Mouse (Mus musculus): ENCODE results near the gene Zfp853.

The Zfp853 gene

DNA sequence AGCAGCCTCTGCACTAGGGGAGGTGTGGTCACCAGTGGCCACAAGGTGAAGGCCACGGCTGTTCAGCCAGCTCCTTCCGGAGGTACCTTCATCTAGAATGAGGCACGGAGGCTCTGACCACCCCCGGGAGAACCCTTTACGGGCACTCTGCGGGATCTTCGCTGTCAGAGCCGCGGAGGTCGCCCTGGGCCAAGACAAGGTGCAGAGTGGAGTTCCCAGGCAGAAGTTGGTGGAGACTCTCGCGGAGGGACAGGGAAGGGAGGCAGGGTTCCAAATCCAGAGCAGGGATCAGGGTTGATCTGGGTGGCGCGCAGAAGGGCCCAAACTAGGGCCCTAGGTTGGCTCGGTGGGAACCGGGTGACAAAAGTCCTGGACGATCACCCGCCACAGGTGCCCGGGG lies 544 bp downstream of the Zfp853 start:
- DNase-seq (ENCODE audit: low spot score), result no peak

DNA sequence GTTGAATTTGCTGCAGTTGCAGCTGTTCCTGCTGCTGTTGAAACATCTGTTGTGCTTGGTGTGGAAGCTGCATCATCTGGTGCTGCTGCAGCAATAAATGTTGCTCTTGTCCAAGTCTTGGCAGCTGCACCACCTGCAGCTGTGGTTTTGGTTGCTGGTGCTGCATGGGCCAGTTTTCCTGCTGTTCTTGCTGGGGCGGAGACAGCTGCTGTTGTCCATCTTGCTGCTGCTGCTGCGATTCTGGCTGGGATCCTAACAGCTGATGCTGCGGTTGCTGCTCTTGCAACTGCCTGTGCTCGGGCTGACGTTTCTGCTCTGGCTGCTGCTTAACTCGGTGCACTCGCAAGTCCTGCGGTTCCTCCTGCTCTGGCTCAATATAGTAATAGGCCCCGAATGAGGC lies 4.1 kb downstream of the Zfp853 start:
- no peak for DNase-seq (ENCODE audit: low spot score)

DNA sequence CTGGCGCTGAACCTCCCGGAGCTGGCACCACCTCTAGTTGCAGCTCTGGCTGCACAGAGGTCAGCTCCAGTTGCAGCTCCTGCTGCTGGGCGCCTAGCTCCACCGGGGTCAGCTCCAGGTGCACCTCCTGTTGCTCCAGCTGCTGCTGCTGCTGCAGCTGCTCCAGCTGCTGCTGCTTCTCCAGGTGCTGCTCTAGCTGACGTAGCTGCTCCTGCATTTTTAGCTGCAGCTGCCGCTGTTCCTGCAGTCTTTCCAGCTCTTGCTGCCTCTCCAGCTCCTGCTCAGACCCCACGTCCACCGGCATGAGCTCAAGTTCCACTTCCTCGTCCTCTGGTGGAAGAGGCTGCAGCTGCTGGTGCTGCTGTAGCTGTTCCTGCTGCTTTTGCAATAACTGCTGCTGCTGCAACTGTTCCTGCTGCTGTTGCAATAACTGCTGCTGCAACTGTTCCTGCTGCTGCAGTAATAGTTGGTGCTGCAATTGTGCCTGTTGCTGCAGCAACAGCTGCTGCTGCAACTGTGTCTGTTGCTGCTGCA lies 5.0 kb downstream of the Zfp853 start:
- no peak for DNase-seq (ENCODE audit: low spot score)

DNA sequence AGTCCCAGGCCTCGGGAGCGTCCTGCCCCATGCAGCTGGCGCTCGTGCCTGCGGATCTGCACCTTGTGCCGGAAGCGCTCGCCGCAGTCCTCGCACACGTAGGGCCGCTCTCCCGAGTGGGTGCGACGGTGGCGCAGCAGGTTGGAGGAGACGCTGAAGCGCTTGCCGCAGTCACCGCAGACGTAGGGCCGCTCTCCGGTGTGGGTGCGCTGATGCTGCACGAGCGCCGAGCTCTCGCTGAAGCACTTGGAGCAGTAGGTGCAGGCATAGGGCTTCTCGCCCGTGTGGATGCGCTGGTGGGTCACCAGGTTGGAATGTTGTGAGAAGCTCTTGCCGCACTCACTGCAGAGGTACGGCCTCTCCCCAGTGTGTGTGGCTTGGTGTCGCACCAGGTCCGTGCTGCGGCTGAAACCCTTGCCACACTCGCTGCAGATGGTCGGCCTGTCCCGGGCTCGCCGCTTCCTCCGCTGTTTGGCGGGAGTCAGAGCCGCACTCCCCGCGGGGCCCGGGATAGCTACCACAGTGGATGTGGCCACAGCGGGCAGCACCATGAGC lies 5.6 kb downstream of the Zfp853 start:
- DNase-seq (ENCODE audit: low spot score), result no peak

DNA sequence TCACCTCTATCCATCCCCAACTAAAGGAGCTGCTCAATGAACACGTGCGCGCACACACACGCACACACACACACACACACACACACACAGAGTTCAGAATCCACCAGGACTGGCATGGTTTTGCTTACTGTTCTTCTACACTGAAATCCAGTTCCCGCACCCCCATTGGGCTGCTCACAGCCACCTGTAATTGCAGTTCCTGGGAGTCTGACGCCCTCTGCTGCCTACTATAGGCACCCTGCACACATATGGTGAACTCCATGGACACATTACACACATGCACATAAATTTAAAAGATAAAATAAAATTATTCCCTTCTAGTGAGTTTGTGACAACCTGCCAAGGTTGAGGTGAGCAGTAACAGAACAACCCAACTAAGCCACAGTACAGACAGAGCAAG lies 8.7 kb downstream of the Zfp853 start:
- no peak for DNase-seq (ENCODE audit: low spot score)

DNA sequence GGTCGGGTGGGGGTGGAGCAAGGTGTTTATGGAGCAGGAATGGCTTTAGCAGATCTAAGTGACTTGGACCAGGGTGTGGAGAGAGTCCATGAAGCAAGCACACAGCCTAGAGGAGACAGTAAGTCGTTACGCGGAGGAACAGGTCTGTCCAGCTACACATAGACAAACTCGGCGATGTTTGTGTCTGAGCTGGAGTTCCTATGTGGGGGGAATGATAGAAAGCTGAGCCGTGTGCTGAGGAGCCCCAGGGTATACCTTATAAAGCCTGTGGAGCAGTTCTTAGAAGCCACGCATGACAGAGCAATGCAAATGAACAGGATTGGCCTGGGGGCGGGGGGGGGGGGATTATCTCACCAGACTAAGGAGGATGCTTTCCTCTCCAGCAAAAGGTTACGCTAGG lies 14.2 kb downstream of the Zfp853 start:
- no peak for DNase-seq (ENCODE audit: low spot score)

DNA sequence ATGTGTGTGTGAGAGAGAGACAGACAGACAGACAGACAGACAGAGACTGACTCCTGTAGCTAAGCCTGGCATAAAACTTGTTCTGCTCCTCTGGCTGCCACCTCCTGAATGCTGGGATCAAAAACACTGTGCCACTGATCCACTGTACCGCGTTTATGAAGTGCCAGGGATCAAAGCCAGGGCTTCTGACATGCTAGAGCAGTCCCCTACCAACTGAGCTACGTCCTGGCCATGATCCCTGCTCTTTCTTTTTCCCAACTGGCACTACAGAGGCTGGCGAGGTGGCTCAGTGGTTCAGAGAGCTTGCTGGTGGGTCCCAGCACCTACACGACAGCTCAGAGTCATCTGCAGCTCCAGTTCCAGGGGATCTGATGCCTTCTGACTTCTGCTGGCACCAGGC lies 17.7 kb downstream of the Zfp853 start:
- DNase-seq (ENCODE audit: low spot score), result no peak

DNA sequence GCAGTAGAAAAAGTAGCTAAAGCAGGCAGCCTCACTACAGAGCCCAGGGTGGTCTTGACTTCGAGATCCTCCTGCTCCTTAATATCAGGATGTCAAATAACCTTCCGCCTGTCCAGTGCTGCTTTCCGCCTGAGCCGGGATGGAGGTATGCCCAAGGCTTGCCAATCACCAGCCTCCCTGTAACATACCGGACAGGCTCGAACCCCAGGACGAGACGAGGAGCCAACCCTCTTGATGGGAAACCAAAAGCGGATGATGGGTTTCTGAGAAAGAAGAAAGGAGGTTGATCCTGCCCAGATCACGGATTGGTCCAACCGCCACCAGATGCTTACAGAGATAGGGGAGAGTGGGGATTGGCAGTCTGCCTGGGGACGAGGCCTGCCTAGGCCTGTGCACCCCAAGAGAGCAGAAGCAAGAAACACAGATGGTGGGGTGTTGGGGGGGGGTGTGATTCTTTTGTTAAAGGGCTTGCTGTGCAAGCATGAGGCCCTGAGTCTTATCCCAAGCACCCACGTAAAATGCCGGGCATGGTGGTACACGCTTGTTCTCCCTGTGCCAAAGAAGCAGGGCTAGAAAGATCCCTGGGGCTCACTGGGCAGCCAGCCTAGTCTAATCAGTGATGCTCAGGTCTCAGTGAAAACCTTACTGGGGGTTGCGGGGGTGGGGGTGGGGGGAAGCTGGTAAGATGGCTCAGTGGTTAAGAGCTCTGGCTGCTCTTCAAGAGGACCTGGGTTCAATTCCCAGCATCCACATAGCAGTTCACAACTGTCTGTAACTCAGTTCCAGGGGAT lies 20.7 kb downstream of the Zfp853 start:
- DNase-seq (ENCODE audit: low spot score), result no peak

DNA sequence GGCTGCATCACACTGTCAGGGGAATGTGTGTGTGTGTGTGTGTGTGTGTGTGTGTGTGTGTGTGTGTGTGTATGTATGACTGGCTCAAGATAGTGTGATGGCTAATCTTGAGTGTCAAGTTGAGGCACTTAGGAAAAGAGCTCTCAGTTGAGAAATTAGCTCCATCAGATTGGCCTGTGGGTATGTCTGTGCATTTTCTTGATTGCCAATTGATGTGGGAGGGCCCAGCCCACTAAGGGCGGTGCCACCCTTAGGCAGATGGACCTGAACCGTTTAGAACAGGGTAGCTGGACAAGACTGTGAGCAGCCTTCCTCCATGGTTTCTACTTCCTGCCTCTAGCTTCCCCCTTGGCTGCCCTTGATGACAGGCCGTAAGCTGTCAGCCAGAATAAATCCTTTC lies 21.3 kb downstream of the Zfp853 start:
- DNase-seq (ENCODE audit: low spot score), result no peak

DNA sequence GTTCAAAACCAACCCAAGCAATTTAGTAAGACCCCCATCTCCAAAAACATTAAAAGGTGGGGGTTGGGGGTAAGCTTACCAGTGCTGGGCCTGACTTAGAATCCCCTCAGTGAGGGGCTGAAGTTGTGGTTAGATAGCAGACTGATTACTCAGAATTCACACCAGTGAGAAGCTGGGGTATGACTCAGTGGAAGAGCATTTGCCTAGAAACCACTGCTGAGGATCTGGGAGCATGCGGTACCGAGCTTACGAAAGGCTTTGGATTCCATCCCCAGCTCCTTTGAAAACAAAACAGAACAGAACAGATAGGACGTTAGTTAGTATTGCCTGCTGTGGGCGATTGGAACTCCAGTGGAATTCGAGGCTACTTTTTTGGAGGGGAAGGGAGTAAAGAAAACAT lies 21.8 kb downstream of the Zfp853 start:
- DNase-seq (ENCODE audit: low spot score), result no peak

DNA sequence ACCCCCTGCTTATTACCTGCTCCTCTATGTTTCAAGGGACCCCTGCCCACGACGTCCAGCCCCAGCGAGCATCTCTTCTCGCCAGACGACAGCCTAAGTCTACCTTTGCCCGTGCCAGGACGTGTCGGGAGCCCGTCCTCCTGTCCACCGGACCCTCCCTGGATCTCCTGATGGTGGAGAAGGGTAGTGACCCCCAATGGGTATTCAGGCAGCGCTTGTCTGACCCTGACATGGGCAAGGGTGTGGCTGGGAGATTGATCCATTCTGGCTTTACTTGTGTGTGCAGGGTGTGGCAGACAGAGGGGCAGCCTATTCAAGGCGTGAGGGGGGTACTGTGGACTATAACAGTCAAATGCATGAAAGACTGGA lies 23.3 kb downstream of the Zfp853 start:
- DNase-seq (ENCODE audit: low spot score), result no peak

DNA sequence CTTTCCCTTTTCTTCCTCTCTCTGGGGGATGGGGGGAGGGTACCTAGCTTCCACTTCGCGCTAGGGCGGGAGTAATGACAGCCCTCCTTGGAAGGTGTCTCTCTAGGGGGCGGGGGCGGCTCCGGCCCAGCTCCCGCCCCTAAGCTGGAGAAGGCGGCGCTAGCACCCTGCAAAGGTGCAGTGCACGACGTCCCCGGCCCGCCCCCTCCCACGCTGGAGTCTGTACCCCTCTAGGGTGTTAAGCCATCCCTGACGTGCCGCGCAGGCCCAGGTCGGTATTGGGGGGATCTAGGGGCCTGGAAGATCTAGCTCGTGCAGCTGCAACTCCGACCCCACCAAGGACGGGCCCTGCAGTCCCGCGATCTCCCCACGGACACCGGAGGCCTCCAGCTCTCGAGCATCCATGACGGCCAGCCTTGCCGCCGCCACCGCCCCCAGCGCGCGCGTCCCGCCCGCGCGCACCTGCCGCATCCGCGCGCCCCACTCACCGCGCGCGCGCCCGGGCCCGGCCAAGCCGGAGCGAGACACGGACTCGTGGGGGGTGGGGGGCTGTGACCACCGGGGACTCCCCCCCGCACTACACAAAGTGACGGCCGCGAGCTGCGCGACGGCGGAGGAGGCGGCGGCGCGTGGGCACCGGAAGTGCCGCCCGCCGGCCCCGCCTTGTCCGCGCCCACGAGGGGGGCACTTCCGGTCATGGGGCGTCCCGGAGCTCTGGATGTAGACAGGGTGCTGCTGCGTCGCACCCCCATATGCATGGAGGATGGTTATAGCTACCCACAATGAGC lies 23.9 kb downstream of the Zfp853 start, which contains the start of gene Zfp316:
Gene Zfp316, minus strand, starts transcription at position 660 of the 788 bp plus-strand sequence.
- peak; percentile 60 for DNase-seq (ENCODE audit: low spot score)

DNA sequence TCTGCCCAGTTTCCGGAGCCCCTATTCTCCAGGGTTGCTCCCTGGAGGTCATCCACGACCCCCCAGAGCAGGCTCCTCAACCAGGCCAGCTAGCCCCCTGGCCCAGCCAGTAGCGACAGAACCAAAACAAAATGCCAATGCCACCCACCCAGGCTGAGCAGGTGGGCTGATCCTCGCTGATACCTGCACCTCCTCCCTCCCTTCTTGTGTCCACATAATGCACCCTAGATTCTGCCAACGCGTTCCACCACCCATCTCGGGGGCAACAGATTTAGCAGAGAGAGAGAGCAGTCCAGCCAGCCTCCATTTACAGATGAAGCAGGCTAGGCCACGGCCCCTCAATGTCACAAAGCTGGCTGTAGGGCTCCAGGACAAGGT lies 24.4 kb downstream of the Zfp853 start:
- no peak for DNase-seq (ENCODE audit: low spot score)

DNA sequence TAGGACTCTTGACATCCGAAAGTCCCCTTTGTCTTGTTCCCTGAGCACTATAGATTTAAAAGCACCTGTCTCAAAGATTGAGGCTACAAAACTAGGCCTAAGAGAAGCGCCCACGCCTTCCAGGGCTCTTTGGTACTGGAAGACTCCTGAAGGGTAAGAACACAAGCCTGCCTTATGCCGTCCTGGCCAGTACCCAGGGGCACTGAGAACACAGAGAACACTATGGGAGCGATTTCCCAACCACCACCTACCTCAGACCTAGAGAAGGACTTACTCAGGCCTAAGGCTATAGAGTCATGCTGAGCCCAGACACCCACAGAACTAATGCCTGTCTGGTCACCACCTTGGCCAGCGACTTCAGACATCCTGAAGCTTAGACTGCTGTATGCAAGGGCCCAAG lies 26.6 kb downstream of the Zfp853 start:
- DNase-seq (ENCODE audit: low spot score), result no peak

DNA sequence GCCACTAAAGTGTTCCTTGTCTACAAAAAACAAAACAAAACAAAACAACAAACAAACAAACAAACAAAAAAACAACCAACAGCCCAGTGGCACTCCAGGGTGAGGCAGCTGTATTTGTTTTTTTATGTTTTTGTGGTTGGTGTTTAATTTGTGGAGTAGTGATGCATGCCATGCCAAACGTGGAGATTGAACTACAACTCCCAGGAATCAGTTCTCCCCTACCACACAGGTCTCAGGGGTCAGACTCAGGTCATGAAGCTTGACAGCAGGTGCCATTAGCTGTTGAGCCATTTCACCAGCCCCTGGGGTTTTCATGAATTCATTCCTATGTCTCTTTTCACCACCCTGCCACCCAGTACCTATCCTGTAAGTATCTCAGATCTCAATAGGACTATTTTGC lies 28.0 kb downstream of the Zfp853 start:
- DNase-seq (ENCODE audit: low spot score), result no peak

DNA sequence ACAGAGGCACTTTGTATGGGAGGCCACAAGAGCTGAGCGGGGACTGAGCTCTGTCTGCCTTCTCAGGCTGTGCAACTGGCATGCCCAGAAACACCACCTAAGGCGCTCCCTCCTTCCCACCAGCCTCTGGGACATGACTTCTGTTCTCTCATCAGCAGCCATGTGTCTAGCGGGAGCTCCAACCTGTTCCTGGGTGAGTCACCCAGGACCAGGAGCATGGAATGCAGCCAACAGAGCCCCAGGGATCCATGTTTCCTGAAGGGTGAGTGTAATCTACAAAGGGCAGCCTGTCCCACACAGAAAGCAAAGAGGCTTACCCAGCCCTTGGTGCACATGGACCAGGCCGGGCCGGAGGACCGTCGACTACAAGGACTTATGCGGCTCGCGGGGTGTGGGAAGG lies 28.7 kb downstream of the Zfp853 start:
- DNase-seq (ENCODE audit: low spot score), result no peak

DNA sequence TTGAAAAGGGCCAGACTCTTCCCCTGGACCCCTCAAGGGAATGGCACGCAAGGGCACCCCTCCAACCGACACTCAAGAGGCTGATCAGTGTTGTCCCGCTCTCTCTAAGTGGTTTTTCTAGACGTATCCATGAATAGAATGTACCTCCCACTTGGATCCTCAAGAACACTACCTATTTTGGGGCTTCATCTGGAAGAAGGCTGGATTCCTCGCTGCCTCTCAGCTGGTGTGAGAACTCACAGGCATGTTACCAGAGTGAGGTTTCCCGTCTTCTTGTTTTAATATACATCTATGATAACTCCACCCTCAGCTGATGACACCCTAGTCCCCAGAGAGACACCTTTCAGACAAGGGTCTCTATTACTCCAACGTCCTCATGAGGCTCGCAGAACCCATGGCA lies 31.8 kb downstream of the Zfp853 start:
- DNase-seq (ENCODE audit: low spot score), result no peak

DNA sequence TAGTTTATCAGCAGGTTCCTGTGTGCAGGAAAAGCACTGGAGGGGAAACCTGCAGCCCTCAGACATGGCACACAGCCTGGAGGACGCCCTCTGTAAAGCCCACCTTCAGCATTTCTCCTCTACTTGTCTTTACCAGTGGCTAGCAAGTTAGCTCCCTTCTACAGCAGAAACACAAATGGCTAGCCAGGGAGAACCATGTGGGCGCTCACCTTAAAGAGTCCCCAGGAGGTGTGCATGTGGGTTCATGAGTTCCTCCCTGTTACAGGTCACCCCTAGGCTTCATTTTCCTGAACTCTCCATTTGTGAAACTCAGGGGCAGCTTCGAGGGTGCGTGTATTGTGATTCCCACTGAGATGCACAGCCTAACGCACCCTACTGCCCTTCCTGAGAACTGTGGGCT lies 37.6 kb downstream of the Zfp853 start:
- DNase-seq (ENCODE audit: low spot score), result no peak

DNA sequence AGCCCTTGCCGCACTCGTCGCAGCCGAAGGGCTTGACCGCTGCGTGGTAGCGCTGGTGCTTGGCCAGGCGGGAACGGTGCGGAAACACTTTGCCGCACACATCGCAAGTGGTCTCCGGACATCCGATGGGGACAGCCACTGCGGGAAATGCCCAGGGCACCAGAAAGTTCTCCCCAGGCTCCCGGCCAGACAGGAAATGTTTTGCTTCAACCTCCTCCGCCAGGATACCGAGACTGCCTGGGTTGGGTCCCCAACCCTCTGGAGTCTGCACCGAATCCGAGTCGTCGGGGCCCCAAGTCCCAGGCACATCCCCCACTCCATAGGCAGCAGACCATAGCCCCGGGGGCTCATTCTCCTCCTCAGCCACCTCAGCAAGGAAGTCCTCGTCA lies 38.3 kb downstream of the Zfp853 start:
- no peak for DNase-seq (ENCODE audit: low spot score)

DNA sequence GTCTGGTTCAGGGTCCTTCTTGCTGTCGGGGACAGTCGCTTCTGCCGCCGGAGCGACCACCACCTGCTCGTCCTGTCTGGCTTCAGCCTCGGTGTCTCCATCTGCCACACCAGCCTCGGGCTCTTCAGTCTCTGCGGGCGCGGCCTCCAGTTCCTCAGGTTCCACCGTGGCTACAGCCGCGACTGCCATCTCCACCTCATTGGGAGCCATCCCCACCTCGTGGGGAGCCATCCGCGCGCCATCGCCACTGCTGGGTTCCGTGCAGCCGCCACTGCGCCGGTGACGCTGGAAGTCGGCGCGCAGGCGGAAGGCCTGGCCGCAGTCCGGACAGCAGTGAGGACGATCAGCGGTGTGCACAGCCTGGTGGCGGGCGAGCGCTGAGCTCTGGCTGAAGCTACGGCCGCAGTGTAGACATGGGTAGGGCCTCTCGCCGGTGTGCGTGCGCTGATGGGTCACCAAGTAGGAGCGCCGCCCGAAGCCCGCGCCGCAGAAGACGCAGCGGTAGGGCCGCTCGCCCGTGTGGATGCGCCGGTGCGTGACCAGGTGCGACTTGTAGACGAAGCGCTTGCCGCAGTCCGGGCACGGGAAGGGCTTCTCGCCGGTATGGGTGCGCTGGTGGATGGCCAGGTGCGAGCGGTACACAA lies 38.8 kb downstream of the Zfp853 start:
- no peak for DNase-seq (ENCODE audit: low spot score)

DNA sequence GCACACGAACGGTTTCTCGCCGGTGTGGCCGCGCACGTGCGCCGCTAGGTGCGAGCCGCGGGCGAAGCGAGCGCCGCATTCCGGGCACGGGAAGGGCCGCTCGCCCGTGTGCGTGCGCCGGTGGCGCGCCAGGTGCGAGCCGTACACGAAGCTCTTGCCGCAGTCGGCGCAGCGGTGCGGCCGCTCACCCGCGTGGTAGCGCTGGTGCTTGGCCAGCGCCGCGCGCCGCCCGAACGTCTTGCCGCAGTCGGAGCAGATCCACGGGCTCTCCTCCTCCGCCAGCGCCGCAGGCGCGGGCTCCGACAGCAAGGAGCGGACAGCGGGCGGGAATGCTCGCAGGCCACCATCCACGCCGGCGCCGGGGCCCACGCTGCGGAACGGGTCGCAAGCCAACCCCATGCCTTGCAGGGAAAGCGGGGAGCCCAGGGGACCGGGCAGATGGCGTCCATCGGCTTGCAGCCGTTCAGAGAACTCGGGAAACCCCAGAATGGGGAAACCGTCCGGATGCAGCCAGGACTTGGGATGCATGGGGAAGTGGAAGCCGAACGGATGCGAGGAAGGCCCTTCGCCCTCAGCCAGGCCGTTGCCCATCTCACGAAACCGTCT lies 39.4 kb downstream of the Zfp853 start:
- no peak for DNase-seq (ENCODE audit: low spot score)

DNA sequence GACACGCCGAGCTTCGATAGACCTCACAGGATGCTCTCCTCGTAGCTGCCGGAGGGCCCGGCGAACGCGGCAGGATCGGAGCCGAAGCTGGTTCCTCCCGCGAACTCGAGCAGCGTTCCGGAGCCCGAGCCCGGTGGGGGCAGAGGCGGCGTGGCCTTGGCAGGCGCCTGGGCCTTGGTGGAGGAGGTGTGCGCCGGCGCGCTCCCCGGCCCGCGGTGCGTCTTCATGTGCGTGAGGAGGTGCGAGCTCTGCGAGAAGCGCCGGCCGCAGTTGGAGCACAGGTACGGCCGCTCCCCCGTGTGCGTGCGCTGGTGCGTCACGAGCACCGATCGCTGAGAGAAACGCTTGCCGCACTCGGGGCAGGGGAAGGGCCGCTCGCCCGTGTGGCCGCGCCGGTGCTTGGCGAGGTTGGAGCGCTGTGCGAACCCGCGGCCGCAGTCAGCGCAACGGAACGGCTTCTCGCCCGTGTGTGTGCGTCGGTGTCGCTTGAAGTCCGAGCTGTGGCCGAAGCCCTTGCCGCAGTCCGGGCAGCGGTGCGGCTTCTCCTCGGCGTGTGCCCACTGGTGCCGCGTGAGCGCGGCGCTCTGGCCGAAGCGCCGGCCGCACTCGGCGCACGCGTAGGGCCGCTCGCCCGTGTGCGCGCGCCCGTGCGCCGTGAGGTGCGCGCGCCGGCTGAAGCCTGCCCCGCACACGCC lies 40.1 kb downstream of the Zfp853 start:
- DNase-seq (ENCODE audit: low spot score), result no peak
